Mouse (Mus musculus) brain, embryonic 14.5 days (tissue): ENCODE measurements around the gene Cabp1. TPM values are rescaled to one million over a fixed set of nuclear protein-coding genes. Genes with fewer than 3 reads are reported as not detected.

Experiments
- DNase-seq: peaks from one replicate; pipeline ENCODE4 v3.0.0-alpha.2; 2011; ENCODE audit warnings: low read depth
- CTCF ChIP-seq: fragments of 200-500 bp; IDR thresholded peaks from 2 replicates; pipeline ENCODE4 v1.5.1; 2012; ENCODE audit warnings: inconsistent platforms, mild to moderate bottlenecking, moderate library complexity, borderline replicate concordance; ENCODE audit not compliant: insufficient read depth, insufficient read length; ENCODE audit errors: extremely low read depth
- POLR2A ChIP-seq: fragments of 200-500 bp; IDR thresholded peaks from 2 replicates; pipeline ENCODE4 v1.6.1; 2012; ENCODE audit warnings: mild to moderate bottlenecking, inconsistent platforms, borderline replicate concordance; ENCODE audit not compliant: poor library complexity, insufficient read depth, insufficient read length, severe bottlenecking; ENCODE audit errors: extremely low read depth
- polyA plus RNA-seq: library from polyadenylated mRNA; depleted of rRNA; stranded (reverse); fragments of >200 nt; gene quantifications from 2 replicates; pipeline ENCODE4 v1.2.3, GENCODE M21; 2012

Gene Cabp1
- polyA plus RNA-seq, 1 experiment, result 28.6 TPM

DNA sequence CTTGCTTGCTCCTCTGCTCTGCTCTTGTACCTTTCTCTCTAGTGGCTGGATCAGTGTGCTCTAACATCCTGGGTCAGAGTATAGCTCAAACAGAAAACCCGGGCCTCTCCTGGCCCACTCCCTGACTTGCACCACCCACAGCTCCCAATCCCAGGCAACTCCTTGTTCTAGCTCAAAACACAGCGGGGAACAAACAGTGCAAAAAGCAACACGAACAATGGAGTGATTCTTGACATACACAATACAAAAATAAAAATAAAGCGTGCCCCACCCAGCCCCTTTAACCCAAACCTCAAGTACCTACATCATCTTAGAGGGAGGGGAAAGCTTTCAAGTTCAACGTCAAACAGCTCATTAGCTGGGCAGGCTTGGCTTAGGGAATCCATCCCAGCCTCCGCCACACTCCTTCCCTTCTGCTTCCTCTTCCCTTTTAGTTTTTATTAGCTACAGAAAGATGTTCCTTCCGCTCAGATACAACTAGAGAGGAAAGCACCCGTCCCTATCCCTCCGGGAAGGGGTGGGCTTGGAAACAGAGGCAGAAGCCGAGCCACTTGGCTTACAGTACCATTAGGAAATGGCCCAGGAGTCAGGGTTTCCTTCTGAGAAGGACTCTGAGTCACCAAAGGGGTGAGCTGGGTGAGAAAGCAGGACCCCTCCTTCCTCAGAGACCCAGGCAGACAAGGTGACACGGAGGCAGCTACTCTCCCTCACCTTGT is 48.8 kb downstream of the Cabp1 start:
- no peak for DNase-seq

DNA sequence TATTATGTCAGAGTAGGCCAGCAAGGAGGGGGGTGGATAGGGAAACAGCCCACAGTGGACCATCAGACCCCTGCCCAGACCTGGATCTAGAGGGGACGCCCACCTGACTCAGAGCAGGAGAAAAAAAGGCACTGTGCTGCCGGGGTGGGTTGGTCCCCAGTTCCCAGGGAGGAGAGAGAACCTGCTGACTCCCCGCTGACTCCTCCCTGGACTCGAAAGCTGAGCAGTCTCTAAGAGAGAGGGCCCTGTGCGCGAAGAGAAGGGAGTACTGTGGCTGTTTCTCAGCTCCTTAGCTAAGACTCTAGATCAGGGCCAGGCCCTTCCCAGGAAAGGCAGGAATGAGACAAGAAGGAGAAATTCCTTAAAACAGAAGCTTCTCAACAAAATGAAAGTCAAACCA is 49.7 kb downstream of the Cabp1 start:
- DNase-seq, result no peak
- TF ChIP-seq POLR2A, result no peak
- no peak for TF ChIP-seq CTCF

More for the DNA sequence above, 48.8 kb downstream of the Cabp1 start:
- TF ChIP-seq POLR2A (no peak), CTCF (no peak)

DNA sequence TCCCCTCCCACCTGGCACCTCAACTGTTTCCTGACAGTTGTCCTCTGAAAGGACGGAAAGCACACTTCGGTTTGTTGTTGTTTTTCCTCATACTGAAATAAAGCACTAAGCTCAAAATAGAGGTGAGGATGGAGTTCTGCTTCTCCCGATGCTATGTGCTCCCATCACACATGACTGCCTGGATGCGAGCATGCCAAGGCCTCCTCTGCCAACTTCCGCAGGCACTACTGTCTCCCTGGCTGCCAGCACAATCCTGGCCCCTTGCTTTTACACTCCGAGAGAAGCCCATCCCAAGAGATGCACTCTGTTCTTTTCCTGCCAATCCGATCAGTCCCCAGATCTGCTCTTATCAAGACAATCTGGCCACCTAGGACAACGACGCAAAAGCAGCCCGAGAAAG is 50.6 kb downstream of the Cabp1 start:
- peak; percentile 81 for DNase-seq
- no peak for TF ChIP-seq CTCF
- no peak for TF ChIP-seq POLR2A

DNA sequence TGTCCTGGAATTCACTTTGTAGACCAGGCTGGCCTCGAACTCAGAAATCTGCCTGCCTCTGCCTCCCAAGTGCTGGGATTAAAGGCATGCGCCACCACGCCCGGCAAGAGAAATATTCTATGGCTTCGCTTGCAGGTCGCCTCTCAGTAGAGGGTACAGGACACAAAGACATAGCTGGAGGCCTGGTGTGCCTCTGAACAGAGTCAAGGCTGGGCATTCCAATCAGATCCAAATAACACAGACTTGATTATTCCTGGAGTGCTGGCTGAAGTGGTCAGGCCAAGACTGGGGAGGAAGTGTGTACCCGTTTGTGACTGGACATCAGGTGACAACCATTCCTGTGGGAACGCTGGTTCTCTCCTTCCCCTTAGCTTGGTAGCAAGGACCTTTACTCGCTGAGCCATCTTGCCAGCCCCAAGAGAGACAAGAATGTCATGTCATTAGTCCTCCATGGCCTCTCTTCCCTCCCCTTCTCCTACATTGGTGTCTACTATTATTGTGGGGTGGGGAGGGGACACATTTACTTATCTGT is 51.9 kb downstream of the Cabp1 start:
- TF ChIP-seq POLR2A (no peak), CTCF (no peak)
- no peak for DNase-seq

DNA sequence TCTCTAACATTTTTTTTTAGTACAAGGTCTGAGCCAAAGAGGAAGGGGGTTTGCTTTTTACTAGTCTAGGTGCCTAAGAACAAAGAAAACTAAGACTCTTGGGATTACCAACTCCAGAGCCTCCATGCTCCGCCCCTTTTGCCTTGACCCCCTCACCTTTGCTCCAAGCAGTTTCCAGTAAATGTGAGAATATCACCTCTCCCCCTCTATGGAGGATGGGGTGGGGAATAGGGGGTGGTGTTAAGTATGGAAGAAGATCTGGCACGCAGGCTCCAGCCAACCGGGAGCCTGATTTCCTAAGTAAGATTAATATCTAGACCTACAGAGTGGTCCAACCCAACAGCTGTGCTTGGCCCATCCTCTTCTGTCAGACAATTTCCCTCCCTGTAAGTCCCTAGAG is 53.5 kb downstream of the Cabp1 start:
- TF ChIP-seq CTCF (no peak), POLR2A (no peak)

DNA sequence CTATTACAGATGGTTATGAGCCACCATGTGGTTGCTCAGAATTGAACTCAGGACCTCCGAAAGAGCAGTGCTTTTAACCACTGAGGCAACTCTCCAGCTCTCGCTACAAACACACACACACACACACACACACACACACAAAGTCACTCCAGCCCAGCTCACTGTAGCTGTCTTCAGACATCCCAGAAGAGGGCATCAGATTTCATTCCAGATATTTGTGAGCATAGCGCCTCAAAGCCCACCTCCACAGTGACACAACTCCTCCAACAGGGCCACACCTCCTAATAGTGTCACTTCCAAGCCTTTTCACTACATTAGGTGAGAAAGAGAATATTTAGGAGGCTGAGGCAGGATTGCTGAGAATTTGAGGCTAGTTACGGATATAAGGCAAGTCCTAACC is 55.1 kb downstream of the Cabp1 start:
- no peak for TF ChIP-seq POLR2A
- no peak for DNase-seq

More for the DNA sequence above, 53.5 kb downstream of the Cabp1 start:
- no peak for DNase-seq

DNA sequence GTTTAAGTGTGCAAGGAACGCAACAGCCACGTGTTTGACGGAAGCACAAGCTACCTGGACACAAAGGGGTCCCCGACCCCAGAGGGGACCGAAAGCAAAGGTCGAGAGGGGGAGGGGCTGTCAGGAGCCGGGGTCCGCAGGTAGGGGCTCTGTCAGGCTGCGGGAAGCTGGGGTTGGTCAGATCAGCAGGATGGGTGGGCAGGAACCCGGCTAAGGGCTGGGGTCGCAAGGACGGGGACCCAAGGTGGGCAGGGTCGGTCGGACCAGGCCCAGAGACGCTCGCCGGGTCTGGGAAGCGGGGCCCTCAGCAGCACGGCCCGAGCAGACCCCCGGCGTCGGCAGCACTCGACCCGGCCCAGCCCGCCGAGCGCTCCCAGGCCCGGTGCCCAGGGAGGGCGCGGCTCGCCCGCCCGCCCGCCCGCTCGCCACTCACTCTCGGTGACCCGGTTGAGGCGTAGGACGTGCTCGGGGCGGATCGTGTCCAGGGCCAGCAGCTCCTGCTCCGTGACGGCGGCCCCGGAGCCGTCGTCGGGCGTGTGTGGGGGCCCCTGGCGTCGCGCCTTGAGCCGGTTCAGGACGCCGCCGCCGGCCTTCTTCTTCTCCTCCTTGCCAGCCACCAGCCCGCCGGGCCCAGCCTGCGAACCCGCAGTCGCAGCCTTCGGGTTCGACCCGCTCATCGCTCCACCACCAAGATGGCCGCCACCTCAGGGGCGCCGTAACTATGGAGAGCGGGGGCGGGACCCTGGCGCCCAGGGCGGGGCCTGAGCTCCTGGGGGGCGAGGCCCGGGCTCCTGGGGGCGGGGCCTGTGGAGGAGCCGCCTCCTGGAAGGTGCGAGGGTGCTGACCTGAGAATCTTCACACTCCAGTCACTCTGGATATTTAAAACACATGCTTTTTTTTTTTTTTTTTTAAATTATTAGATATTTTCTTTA is 59.7 kb downstream of the Cabp1 start, which contains the start of gene Unc119b:
TSS of gene Unc119b (minus strand) at position 742 of the 932 bp plus-strand sequence.
- peak; percentile 91 for DNase-seq
- TF ChIP-seq POLR2A (peak; percentile 49; the same call in 1 of the 2 replicates), CTCF (no peak)

DNA sequence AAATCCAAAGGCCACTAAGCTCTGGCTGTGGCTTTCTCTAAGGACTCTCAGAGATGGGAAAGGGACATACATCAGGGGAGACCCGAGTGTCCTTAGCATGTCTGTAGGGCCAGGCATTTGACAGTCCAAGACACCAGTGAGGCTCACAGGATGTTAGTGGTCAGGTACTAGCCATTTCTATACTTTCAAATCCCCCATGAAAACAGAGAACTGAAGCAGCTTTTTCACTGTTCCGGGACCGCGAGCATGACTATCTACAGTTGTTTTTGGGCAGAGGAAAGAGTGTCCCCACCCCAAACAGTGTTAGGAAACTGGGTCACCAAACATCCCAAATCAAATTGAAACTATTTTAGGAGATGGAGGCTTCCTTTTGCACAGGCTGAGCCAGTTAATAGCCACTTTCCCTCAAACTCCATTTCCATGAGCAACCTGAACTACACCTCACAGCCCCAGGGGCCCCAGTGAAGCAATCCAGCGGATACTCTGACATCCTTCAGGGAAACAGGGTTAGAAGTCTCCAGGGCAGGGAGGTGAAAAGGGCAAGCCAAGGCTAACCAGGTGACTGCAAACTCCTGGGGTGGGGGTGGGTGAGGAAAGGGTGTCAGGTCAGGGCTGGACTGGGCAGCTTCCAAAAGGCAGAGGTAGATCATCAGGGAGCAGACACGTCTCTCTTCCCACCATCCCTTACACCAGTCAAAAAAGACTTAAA is 60.7 kb downstream of the Cabp1 start:
- TF ChIP-seq POLR2A (no peak), CTCF (no peak)
- no peak for DNase-seq

DNA sequence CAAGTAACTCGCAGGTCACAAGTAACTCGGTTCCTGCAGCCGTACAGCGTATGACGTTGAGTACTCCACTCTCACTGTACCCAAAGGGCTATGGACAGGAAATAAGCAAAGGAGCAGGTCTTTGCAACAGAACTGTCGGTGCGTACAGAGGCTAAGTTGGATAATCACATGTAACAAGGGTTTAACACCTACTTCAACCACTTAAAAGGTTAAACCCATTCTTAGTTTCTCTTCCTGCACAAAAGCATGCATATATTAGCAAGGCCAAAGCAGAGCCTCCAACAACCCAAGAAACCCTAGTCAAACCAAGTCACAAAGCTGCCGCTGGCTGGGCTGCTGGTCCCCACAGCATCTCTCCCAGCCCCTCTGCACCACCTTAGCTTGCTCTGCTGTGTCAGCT is 61.7 kb downstream of the Cabp1 start:
- no peak for DNase-seq
- TF ChIP-seq CTCF (no peak), POLR2A (no peak)

DNA sequence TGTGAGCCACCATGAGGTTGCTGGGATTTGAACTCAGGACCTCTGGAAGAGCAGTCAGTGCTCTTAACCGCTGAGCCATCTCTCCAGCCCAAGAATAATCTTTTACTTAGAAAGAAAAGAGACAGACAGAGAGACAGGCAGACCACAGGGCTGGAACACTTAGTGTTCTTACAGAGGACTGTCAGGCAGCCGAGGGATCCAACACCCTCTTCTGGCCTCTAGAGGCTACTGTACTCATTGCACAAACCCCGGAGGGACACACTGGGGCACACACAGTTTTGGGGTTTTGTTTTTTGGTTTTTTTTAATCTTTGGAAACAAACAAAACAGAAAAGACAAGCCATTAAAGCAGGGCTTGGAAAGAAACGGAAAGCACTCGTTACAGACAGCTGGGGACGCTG is 64.9 kb downstream of the Cabp1 start:
- no peak for DNase-seq
- TF ChIP-seq CTCF, result no peak
- TF ChIP-seq POLR2A, result no peak
